ENCODE assay signal across 13 mouse cellular contexts in the genomic region with DNA sequence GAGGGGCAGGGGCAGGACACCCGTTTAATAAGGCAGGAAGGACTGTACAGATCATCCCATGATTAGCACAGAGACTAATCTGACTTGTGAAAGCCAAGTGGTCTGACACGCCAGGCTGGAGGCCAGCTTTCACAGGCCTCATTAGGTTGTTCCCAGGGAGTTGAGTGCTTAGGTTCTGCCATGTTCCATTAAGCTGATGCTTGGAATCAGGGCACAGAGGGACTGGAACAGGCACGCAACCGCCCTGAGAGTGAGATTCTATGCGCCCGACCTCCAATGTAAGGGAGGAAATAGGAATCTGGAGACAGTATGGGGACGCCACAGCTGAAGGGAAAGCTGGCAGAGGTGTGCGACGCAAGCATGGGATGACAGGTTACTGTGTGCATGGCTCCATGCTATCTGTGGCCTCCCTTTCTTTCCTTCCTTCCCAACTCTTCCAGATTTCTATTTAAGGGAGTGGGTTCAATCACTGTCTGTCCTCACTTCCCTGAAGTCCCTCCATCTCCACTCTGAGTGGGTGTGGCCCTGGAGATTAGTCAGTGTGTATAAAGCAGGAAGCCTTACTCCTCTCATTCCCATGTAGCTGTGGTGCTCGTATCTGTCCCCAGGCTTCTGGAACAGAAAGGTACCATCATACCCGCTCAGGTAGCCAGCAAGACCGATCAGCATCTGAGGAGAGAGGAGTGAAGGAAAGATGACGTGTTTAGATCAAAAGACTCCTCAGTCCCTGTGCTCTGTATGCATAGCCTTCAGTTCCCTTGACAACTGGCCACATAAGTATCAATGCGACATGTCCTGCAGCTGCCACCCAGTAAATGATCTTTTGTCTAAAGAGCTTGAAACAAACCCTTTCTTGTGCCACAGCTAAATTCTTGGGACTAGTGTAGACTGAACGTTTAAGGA. TPM values are rescaled to one million over a fixed set of nuclear protein-coding genes. Genes with fewer than 3 reads are reported as not detected.
DNase-seq lines count a peak whose midpoint lies in the region; ATAC-seq lines count a peak whose summit lies in the region.
"Had no signal": no experiment of that assay in that cellular context is flagged by ENCODE, and none has a peak within 500 bp of the region (broad histone marks: within the 10 kb centered on the region; RNA-seq: fewer than 3 reads in every experiment).

No protein-coding gene starts in this region.

- no peak overlapping the region for H3K4me2 ChIP-seq in hindbrain, embryonic 15.5 days
- no peak overlapping the region for H3K4me2 ChIP-seq in neural tube, embryonic 13.5 days

- H3K9me3 ChIP-seq in forebrain, embryonic 10.5 days = no peaks in the 10 kb centered on the region
- no peaks in the 10 kb centered on the region for H3K9me3 ChIP-seq in hindbrain, embryonic 15.5 days
- no peaks in the 10 kb centered on the region for H3K9me3 ChIP-seq in neural tube, embryonic 13.5 days

- H3K4me3 ChIP-seq in forebrain, embryonic 10.5 days = no peak overlapping the region
- no peak overlapping the region for H3K4me3 ChIP-seq in hindbrain, embryonic 15.5 days
- no peak overlapping the region for H3K4me3 ChIP-seq in neural tube, embryonic 13.5 days

- H3K27ac ChIP-seq in forebrain, embryonic 10.5 days = peak overlapping the region; percentile 76
- peak overlapping the region; percentile 6; the same call in 1 of the 2 replicates for H3K27ac ChIP-seq in hindbrain, embryonic 15.5 days (replicated peaks)
- H3K27ac ChIP-seq in neural tube, embryonic 13.5 days (replicated peaks) = peak overlapping the region; percentile 75

- peaks cover 44% of the 10 kb centered on the region for H3K36me3 ChIP-seq in forebrain, embryonic 10.5 days (replicated peaks)
- peaks cover 21% of the 10 kb centered on the region for H3K36me3 ChIP-seq in hindbrain, embryonic 15.5 days
- H3K36me3 ChIP-seq in neural tube, embryonic 13.5 days = peaks cover 29% of the 10 kb centered on the region

- H3K27me3 ChIP-seq in forebrain, embryonic 10.5 days (ENCODE audit: poor library complexity, severe bottlenecking) = no peaks in the 10 kb centered on the region
- H3K27me3 ChIP-seq in hindbrain, embryonic 15.5 days = no peaks in the 10 kb centered on the region
- H3K27me3 ChIP-seq in neural tube, embryonic 13.5 days = no peaks in the 10 kb centered on the region

- H3K9ac ChIP-seq in hindbrain, embryonic 15.5 days = no peak overlapping the region
- no peak overlapping the region for H3K9ac ChIP-seq in neural tube, embryonic 13.5 days

- 77% methylated on average over 15 of the region's 15 CpGs for WGBS in forebrain, embryonic 10.5 days
- whole genome bisulfite sequencing in hindbrain, embryonic 15.5 days = 53% methylated on average over 15 of the region's 15 CpGs
- 69% methylated on average over 15 of the region's 15 CpGs for WGBS in neural tube, embryonic 13.5 days

- peak; percentile 63; the same call in 1 of the 2 replicates for ATAC-seq in hindbrain, embryonic 15.5 days (ENCODE audit: low FRiP score, low read depth)
- peak; percentile 78 for ATAC-seq in neural tube, embryonic 13.5 days (ENCODE audit: low read depth)
- no peak for ATAC-seq in inflammation-experienced regulatory T-cells, adult 6 months
- ATAC-seq: activated CD4-positive, CD25-positive, alpha-beta regulatory T cell, adult 4 months had no signal

- DNase-seq in cerebellum, postnatal 10 days = peak; percentile 53 to 62
- no peak for DNase-seq in cerebellum, postnatal 4 days (ENCODE audit: low spot score in 2 of 2)
- no peak for DNase-seq in forebrain, embryonic 10.5 days (ENCODE audit: extremely low spot score, low spot score)
- no peak for DNase-seq in thymus, postnatal 14 days
- DNase-seq in heart, adult 18-20 months = no peak
- DNase-seq: cerebellum, postnatal 25 days; kidney, postnatal 4 days; thymus, postnatal 4 days had no signal

- peaks cover 16% of the 10 kb centered on the region for H3K4me1 ChIP-seq in forebrain, embryonic 10.5 days
- H3K4me1 ChIP-seq in hindbrain, embryonic 15.5 days (replicated peaks) = peaks cover 11% of the 10 kb centered on the region; the same call in 1 of the 2 replicates
- H3K4me1 ChIP-seq in neural tube, embryonic 13.5 days (replicated peaks) = peaks cover 14% of the 10 kb centered on the region; the same call in 1 of the 2 replicates

RNA-seq across cellular contexts. Expression of gene Gstz1, which starts 9.3 kb away (rescaled TPM):
- 28.5 TPM in 2 replicates for polyA plus RNA-seq in forebrain, embryonic 10.5 days (2016; fragmentation: Nextera tagmentation; extraction: Ambion mirVana)
- 29.3 and 30.0 TPM in 2 replicates for polyA plus RNA-seq in hindbrain, embryonic 15.5 days (2015; fragmentation: Nextera tagmentation; extraction: Ambion mirVana)
- polyA plus RNA-seq in neural tube, embryonic 13.5 days (2015; fragmentation: Nextera tagmentation; extraction: Ambion mirVana) = 23.6 and 28.0 TPM in 2 replicates
- 10 to 100 TPM; 47.5 to 50.0 TPM for total RNA-seq in heart, adult 18-20 months (2021)
- 10 to 100 TPM; 10.5 to 21.8 (median 13.0) TPM for polyA plus RNA-seq in inflammation-experienced regulatory T-cells, adult 6 months (2017; shearing (Covaris generic))

RNA-seq across cellular contexts. Expression of gene Pomt2, which starts 10.1 kb away (rescaled TPM):
- polyA plus RNA-seq in forebrain, embryonic 10.5 days (2016; fragmentation: Nextera tagmentation; extraction: Ambion mirVana) = 15.5 and 16.6 TPM in 2 replicates
- 14.7 and 14.8 TPM in 2 replicates for polyA plus RNA-seq in hindbrain, embryonic 15.5 days (2015; fragmentation: Nextera tagmentation; extraction: Ambion mirVana)
- polyA plus RNA-seq in neural tube, embryonic 13.5 days (2015; fragmentation: Nextera tagmentation; extraction: Ambion mirVana) = 11.4 and 12.4 TPM in 2 replicates
- total RNA-seq in heart, adult 18-20 months (2021) = 1 to 10 TPM; 8.5 to 9.4 TPM
- 1 to 10 TPM in 2 of 3 experiments, under 1 TPM in 1; 0.69 to 1.1 (median 1.1) TPM for polyA plus RNA-seq in inflammation-experienced regulatory T-cells, adult 6 months (2017; shearing (Covaris generic))

RNA-seq across cellular contexts. Expression of gene Ngb, which starts 35.4 kb away (rescaled TPM):
- 0.29 and 0.31 TPM in 2 replicates for polyA plus RNA-seq in forebrain, embryonic 10.5 days (2016; fragmentation: Nextera tagmentation; extraction: Ambion mirVana)
- 4.9 TPM in 2 replicates for polyA plus RNA-seq in hindbrain, embryonic 15.5 days (2015; fragmentation: Nextera tagmentation; extraction: Ambion mirVana)
- 1.0 and 1.2 TPM in 2 replicates for polyA plus RNA-seq in neural tube, embryonic 13.5 days (2015; fragmentation: Nextera tagmentation; extraction: Ambion mirVana)
- total RNA-seq in heart, adult 18-20 months (2021) = not detected
- not detected for polyA plus RNA-seq in inflammation-experienced regulatory T-cells, adult 6 months (2017; shearing (Covaris generic))
- polyA plus RNA-seq: liver, embryonic 16.5 days had no signal

Comparison
In these comparisons a context has a peak if more than half of its experiments do, and no peak if none do; other contexts are left out.
1. DNase-seq: peak in cerebellum, postnatal 10 days (2 of 2); none in cerebellum, postnatal 4 days (0 of 2), forebrain, embryonic 10.5 days (single experiment), thymus, postnatal 14 days (single experiment) and heart, adult 18-20 months (0 of 2).
2. H3K27ac ChIP-seq: peak in every context shown above with its lines; median percentile 76 in forebrain, embryonic 10.5 days; 75 in neural tube, embryonic 13.5 days; 6 in hindbrain, embryonic 15.5 days.